Mouse (Mus musculus): Measurements from ENCODE around the gene Agmat.

DNA sequence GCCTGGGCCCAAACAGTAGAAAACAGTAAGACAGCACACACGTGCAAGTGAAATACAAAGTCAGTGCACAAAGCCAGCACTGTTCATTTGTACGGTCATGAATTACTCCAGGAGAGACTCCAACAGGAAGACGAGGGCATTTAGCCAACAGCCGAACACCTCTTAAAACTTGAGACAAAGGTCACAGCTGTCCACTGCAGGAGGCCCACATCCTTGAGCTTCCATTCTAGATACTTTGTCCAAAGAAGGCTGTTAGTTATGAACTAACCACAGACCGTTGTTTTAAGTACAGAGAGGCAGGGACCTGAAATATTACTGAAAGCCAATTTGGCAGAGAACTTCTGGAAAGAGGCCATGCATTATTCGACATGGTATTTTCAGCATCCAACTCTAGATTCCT lies 40.6 kb downstream of the Agmat start:
- TF ChIP-seq CTCF (IDR thresholded peaks at IDR 0.05; ENCODE audit: insufficient read depth, low read length) (no peak), POLR2A (IDR thresholded peaks at IDR 0.05; ENCODE audit: borderline replicate concordance, extremely low read depth, low read depth, low read length) (no peak)
